Mouse (Mus musculus) neural tube, embryonic 12.5 days (tissue): ENCODE results near the gene Csrp3. TPM values are rescaled to one million over a fixed set of nuclear protein-coding genes. Genes with fewer than 3 reads are reported as not detected.

Experiments used
- polyA plus RNA-seq: library from polyadenylated mRNA; unstranded; fragments of >200 nt; fragmentation: Nextera tagmentation; extraction: Ambion mirVana; gene quantifications from 2 replicates; pipeline ENCODE4 v1.2.1, GENCODE M21; 2016

Csrp3 gene
- polyA plus RNA-seq, 1 experiment from 2014 or later, result 0.67 TPM

Other genes starting within 250 kb of the Csrp3 start
- gene Mrgprb3, start 204.2 kb downstream of the Csrp3 start, polyA plus RNA-seq, result not detected in 2 replicates
- 34.0 and 42.6 TPM in 2 replicates for gene Zdhhc13, start 59.0 kb downstream of the Csrp3 start, polyA plus RNA-seq
- 9.2 and 12.6 TPM in 2 replicates for gene E2f8, start 33.6 kb upstream of the Csrp3 start, polyA plus RNA-seq
- 25.2 and 28.5 TPM in 2 replicates for gene Nav2, start 60.7 kb upstream of the Csrp3 start, polyA plus RNA-seq